Mouse (Mus musculus): ENCODE measurements around the gene Vmn1r103.
"Not testable (repeated sequence)": the region's sequence is repeated elsewhere in the genome, so short reads cannot be mapped to it uniquely, and the experiment has no call there.

The Vmn1r103 gene

DNA sequence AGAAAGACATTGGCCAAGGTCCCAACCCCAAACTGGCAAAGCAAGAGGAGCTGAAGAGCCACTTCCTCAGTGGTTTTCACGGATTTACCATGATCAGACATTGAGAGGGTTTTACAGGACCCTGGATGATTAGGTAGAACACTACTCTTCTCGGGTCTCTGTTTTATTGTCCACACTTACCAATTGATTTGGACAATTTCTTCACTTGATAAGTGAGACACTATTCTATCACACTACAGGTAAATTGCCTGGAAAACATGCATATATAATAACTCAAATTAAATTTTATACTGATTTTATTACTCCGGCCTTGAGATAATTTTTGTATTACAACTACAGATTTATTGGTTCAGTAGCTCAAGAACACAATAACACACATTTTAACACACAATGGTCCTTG is at the start of gene Vmn1r103:
Gene Vmn1r103 (minus strand): TSS at position 101 of the 400 bp plus-strand sequence.
- DNase-seq = not testable (repeated sequence)

DNA sequence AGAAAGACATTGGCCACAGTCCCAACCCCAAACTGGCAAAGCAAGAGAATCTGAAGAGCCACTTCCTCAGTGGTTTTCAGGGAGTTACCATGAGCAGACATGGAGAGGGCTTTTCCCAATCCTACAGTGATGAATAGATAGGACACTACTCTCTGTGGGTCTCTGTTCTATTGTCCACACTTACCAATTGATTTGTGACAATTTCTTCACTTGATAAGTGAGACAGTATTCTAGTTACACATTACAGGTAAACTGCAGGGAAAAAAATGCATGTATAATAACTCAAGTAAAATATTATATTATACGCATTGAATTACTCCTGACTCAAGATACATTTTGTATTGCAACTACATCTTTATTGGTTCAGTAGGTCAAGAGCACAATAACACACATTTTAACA is 35.3 kb upstream of the Vmn1r103 start, which contains the start of gene Gm5726:
Gene Gm5726 (minus strand): TSS at position 101 of the 400 bp plus-strand sequence.
- not testable (repeated sequence) for DNase-seq

DNA sequence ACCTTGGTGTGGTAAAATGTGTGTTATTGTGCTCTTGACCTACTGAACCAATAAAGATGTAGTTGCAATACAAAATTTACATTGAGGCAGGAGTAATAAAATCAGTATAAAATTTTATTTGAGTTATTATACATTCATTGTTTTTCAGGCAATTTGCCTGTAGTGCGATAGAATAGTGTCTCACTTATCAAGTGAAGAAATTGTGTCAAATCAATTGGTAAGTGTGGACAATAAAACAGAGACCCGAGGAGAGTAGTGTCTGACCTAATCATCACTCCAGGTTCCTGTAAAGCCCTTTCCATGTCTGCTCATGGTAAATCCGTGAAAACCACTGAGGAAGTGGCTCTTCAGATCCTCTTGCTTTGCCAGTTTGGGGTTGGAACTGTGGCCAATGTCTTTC is 23.2 kb upstream of the Vmn1r103 start, which contains the start of gene Vmn1r104:
Gene Vmn1r104 (plus strand): TSS at position 301 of the 400 bp plus-strand sequence.
- not testable (repeated sequence) for DNase-seq

DNA sequence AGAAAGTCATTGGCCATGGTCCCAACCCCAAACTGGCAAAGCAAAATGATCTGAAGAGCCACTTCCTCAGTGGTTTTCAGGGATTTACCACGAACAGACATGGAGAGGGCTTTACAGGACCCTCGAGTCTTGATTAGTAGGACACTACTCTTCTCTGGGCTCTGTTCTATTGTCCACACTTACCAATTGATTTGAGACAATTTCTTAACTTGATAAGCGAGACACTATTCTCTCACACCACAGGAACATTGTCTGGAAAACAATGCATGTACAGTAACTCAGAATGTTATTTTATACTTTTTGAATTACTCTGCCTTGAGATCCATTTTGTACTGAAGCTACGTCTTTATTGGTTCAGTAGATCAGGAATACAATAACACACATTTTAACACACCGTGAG is 35.5 kb downstream of the Vmn1r103 start, which contains the start of gene Gm10670:
Gene Gm10670 (minus strand): TSS at position 101 of the 400 bp plus-strand sequence.
- DNase-seq = not testable (repeated sequence)

Data from spleen, adult 18-20 months (tissue).